Mouse (Mus musculus) ES-CJ7 (cell line): Measurements from ENCODE around the gene Fmod.
A peak's percentile ranks its signal among the peaks of the same experiment; 100 is the strongest.

Source experiments
- DNase-seq: peaks from one replicate; pipeline ENCODE4 v3.0.0; 2011; ENCODE audit warnings: low read depth, low spot score

Fmod gene

DNA sequence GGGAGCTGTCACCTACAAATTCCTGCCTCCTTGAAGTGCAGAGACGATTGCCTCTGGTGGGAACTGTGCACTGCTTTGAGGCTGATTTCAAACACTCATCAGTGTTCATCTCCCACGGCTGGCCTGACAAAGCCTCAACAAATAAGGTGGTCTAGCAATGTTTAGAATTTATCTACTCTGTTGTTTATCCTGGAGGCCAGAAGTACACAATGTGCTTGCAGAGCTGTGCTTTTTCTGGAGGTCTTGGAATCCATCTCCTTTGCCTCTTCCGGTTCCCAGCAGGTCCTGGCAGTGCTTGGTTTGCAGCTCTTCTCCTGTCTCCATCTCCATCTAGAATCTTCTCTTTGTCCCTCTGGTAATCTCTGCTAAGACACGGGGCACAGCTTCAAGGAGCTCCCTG, 19.2 kb downstream of the Fmod start:
- DNase-seq = no peak

DNA sequence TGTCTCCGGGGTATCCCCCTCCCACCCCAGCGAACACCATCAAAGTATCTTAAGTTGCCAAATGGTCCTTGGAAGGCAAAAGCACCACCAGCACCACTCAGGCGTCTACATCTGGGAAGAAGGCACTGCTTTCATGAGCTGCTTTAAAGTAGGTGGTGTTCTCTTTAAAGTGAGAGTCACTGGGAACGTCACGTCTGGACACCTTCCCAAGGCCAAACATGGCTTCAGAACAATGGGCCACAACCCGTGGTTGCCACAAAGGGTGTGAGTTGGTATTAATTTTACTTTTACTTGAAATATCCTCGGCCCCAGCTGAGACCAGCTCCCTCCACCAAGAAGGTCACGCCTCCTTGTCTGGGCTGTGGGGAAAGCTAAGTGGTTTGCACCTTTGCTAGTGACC, 20.7 kb downstream of the Fmod start:
- DNase-seq = no peak

DNA sequence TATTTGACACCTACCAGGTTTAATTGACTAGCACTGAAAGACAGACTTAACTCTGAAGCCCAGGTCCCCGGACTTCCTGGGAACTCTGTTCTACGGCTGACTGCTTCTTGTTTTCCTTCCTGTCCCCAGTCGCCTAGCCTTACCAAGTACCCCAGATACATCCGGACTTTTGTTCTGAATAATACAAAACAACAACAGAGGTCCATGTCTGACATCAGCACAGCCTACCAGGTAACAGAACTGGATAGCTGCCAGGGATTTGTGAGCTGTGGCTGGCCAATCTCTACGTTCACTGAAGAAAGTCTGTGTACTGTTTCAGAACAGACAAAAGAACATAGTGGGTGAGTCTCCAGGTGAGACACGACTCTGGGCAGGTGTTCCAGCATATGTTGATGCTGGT, 21.8 kb downstream of the Fmod start:
- no peak for DNase-seq

DNA sequence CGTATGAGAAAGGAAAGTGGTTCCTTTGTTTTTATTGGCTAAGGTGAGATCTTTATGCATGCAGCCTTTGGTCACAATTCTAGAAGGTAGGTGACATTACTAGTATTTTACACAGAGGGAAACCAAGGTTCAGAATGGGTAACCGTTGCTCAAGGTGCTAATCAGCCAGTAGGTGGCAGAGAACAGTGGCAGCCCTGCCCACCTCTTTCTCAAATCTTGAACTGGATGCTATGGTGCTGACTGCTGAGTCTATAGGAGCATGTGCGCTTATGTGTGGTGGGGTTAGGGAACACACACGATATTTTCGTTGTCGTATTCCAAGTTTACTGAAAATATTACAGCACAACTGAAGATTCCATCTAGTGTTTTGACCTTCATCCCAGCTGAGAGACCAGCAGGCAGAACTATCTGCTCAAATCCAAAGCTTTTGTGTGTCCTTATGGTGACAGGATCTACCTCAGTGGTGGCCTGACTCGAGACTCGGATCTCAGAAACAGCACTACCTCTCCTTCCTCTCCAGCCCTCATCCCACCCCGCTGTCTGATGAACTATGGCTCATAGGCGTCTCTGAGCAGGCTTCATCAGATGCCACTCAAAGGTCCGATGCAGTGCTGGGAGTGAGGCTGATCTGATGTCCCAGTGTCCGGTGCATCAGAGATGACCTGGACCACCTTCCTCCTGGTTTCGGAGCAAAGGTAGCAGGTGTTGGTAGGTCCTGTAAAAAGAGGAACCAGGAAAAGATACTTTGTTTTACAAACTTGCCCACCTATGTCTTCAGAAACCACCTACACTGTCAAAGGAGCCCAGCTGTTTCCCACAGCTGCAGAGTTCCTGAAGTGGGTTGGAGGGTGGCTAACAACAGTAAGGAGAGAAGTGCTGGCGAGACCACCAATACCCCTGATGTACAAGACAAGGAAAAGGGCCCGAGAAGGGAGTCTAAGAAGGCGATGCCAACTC, 23.0 kb downstream of the Fmod start:
- DNase-seq = no peak

DNA sequence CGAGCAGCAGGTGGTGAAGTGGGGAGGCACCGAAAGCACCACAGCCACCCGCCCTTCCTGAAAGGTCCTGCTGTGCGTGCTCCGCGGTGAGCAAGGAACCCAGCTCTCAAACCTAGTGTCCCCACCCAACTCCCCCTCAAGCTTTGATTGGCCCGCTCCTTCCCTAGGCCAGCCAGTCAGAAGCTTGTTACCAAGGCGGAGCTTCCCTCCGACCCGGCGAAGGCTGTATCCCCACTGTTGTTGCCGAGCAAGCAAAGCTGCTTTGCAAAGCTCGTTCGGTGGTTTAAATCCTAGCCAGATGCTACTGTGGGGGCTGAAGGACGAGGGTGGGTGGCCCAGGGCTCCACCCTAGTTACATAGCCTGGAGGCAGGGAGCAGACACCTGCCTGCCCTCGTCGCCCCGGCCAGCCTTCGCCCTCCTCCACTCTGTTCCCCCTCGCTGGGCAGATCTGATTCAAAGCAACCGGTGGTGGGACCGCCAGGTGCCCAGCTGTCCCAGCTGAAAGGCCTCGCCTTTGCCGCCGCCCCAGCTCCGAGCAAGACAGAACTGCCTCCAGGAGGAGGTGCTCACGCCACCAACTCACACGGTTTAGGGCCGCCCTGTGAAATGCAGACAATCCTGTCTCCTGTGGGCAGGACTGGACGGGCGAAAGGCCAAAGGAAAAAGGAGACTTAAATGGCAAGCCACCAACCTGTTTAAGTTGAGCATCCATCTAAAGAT, 24.0 kb downstream of the Fmod start:
- DNase-seq = peak; percentile 98

DNA sequence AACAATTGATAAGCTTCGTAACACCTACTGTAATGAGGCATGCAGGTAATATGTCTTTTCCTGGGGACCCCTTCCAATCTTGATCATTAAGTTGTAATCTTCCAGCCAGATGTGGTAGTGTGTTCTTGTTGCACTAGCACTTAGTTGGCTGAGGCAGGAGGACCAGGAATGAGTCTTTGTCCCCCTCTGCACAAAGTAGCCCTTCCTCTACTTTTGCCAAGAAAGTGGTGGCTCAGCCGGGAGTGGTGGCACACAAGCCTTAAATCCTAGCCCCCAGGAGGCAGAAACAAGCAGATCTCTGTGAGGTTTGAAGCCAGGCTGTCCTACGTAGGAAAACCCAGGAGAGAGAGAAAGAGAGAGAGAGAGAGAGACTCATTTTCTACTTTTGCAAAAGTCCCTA, 24.9 kb downstream of the Fmod start:
- no peak for DNase-seq

DNA sequence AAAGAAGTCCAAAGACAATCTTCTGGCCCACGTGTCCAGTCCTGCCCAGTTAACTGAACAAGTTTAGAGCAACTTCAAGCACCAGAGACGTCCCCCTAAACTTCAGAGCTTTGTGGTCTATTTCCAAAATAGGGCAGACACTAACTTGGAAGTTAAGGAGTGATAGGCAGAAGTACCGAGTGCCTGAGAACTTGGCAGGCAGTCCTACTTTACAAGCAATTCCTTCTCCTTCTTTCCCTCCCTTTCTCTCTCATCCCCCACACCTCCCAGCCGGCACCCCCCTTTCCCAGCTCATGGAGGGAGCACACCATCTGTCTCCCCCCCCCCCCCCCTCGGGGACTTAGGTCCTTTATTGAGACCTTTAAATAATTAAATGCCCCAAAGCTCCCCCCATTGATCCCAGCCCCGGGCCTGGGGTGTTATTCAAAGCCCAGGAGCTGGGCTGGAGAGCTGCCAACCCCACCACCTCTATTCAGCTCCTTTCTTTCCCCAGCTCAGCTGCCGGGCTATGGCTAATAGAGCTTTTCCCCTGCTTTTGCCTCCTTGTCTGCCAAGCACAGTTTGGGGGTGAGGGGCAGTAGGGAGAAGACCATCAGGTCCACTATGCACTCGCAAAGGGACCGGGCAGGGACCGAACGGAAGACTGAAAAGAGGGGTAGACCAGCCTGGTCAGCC, 25.5 kb downstream of the Fmod start:
- no peak for DNase-seq

DNA sequence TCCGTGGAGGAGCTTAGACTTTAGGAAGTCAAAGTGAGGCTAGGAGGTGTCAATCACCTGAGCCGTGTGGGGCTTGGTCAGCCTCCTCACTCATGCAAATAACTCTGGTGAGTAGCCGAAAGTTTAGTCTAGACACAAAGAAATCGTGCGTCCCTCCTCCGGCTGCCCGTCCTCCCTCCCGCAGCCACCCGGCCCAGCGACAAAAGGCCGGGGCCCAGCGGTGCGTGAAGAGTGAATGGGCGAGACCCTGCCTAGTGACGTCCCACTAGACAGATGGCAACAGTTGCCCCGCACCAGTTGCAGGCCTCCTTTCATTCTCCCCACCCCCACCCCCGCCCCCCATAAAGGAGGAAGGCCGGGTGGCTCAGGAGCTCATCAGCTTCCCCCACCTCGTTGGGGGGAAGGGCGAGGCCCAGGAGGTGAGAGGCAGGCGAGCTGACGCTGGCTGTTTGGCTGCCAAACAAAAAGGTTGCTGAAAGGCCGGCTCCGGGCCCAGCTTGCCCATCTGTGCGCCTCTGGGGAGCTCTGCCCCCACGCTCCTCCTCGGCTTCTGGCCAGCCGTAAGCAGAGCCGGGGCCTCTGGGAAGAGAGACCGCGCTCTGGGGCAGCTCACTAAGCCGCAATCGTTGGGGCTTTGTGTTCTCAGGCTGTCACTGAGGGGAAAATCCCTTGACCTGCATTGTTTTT, 26.2 kb downstream of the Fmod start:
- peak; percentile 88 for DNase-seq

DNA sequence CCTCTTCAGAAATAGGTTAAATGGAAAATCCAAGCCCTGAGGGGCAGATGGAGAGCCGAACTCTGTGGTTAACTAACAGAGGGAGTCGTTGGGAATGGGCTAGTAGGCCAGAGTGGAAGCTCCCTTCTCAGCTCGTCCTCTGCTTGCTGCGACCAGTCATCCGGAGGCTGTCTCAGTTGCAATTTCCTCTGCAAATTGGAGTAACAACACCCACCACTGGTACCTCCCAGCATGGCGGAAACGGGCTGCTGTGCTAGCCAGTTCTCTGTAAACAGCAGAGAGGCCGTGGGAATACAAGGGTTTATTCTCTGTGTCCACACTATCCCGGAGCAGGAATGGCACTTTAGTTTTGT, 26.7 kb downstream of the Fmod start:
- DNase-seq = no peak

DNA sequence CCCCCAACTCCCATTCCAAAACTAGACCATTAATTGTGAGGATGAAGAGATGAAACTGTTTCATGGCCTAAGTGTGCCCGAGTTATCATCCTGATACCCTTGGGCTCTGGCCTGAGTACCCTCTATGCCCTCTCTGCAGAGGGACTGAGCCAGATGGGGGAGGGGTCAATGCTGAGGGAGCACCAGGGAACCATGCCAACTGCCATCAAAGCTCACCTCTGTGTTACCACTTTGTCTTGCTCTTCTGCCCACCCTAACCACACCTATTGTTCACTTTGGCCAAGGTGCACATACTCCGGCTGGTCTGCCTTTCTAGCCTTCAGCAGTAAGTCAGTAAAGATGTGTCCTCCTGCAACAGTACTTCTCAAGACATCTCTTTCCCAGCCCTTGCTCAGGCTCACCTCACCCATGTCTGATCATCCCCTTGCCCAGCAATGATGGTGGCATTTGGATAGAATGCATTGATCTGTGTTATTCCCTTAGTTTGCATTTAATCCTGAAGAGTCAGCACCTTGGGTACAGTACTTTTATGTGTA, 27.3 kb downstream of the Fmod start:
- DNase-seq = no peak

DNA sequence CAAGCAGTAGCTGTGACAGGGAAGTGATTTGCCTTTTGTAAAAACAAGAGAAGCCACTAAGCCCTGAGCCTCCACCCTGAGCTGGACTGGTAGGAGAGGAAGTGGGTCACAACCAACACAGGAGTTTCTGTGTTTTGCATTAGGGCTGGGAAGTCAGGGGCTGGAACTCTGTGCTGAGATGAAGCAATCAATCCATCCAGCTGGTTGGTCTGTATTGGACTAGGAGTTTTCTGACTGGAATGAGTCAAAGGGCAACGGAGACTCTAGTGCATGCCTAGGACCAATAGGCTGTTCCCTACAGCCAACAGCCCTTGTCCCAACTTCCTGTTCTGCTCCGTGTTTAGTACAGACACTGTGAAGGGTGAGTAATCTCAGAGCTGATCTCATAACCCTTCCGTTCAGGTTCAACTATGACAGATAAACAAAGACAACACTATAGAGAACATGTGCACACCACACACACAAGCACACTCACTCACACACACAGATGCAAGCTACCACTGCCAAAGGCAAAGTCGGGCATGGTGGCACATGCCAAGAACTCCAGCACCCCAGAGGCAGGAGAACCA, 28.3 kb downstream of the Fmod start:
- no peak for DNase-seq

DNA sequence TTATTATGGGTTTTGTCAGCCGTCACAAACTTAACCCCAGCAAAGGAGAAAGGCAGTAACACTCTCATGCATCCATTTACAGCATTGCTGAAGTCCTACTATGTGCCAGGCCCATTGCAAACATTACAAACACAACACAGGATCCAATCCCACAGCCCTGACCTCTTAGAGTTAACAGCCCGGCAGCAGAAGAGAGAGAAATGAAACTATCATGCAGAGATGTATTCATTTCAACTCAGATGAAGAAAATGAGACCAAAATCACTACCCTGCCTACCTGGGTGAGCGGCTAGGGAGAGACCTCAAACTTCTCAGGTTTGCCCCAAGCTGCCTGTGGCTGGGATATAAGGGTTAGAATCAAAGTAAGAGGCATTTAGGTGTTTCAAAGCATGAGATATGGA, 29.5 kb downstream of the Fmod start:
- no peak for DNase-seq

DNA sequence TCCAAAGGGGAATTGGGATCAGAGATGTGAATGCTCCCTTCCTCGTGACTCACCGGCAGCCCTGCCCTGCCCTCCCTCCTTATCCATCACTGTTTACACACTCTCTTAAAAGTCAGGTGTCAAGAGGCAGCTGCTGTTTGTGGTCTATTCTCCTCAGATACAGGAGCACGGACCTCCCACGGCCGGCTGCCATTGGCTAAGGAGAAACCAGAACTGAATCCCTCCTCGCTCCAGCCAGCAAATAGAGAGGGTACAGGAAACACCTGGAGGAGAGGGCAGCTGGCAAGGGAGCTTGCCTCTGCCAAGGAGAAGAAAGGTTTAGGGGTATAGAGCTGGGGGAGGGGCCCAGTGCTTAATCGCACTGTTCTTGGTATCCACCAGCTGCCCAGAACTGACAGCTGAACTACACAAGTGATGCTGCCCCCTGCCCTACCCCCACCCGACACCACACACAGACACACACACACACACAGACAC, 30.1 kb downstream of the Fmod start:
- no peak for DNase-seq

DNA sequence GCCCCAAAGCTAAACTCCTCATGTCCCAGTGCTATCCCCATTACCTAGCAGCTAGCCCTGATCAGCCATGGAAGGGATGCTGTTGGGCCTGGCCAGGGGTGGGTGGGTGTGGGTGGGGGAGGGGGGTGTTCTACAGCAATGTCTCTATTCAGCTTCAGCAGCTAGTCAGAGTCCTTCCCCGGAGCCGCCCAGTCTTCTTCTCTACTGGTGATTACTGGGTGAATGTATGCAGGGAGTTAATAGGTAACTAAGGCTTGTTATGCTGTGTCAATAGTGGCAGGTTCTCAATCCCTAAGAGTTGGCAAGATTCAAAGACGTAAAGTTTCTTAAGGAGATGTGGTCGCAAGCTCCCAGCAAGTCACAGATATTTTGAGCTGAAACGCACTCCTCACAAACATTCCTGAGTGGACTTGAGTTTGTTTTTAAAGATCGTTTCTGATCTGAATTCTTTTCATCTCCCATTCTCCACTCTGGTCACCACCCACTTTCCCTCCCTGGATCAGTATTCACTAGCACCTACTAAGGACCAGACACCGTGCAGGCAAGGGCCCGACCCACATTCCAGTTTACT, 33.1 kb downstream of the Fmod start:
- DNase-seq = no peak

DNA sequence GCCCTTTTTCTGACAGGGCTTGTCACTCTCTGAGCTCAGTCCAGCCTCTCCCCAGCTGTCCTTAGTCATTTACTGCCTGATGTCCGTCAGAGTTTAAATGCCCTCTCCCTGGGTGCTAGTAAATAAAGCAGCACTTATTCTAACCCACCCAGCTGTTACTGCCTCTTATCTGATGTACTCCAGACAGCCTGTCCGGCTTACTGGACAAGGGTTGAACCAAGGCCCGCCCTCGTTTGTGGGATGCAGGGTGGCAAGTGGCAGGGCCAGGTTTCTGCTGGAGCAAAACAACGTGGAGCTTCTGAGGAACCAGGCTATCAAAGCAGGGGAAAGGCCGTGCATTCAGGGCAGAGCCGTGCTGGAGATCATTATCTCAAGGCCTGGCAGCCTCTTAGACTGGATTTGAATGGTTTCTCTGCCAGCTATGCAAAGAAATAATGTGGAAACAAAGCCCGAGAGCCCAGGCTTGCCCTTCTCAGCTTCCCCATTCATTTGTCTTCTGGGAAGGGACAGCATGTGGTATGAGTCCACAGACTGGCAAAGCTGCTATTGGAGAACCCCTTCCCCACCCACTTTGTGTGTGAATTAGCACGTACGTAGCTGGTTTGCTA, 34.5 kb downstream of the Fmod start:
- no peak for DNase-seq

DNA sequence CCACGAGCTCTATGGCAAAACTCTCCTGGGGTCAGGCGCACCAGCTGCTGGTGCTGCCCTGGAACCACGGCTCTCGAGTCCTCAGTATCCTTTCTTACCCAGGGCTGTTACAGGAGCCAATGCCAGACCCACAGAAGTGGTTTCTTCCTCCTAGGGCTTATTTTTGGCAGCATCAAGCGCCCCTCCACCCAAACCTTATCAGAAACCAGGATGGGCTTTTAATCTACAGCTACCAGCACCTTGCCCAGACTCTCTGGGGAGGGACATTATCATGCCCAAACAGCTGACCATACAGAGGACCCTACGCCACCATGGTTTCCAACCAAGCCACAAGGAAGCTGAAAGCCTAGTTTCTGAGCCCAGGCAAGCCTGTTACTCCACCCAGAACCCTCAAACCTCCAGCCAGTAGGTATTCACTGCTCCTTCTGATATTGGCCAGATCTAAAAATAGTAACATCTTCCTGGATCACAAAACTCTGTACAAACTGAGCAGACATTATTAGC, 36.1 kb downstream of the Fmod start:
- DNase-seq = no peak

DNA sequence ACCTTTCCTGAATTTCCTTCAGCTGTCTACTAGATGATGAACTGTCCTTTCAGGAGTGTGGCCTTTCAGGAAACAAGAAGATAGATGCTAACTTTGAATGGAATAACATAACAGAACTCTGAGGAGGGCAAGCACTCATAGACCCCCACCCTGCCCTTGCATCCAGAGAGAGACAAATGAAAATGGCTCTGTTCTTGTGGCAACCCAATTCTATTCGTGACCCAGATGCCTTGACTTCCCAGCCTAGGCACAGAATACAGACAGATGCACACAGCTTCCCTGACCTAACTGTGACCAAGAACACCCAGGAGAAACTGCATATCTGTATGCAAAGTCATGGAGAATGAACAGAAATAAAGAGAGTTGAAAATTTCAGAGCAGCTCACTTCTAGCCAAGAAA, 36.6 kb downstream of the Fmod start:
- DNase-seq = no peak

DNA sequence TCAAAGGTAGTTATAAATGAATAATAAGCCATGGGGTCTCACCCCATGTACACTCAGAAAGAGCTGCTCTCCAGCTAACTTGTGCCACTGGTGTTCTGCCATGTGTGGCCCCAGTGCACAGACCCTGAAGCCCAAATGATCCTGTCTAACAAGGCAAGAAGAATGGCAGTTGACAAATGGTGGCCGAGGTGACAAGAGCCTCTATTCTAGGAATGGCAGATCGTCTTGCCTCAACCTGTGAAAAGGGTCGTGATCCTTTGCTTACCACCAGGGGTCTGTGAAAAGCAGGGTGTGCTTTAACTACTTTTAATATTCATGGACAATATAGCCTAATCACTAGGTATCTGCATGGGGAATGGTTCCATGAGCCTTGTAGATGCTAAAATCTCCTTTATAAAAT, 37.1 kb downstream of the Fmod start:
- DNase-seq = no peak

DNA sequence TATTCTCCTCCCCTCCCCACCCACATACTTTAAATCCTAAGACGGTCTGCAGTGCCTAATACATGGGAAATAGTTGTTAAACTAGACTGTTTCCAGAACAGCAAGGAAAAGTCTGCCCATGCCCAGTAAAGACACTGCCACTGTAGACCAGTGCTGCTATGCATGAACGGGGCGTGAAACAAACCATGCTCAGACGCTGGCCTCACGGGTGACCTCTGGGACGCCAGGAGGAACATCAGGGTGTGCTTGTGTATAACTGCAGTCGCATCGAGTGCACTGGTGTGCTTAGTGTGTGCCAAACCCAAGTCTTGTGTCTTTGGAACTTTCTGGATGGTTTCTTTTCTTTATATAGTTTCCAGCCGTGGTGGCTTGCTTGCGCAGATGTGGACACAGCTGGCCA, 37.6 kb downstream of the Fmod start:
- no peak for DNase-seq

DNA sequence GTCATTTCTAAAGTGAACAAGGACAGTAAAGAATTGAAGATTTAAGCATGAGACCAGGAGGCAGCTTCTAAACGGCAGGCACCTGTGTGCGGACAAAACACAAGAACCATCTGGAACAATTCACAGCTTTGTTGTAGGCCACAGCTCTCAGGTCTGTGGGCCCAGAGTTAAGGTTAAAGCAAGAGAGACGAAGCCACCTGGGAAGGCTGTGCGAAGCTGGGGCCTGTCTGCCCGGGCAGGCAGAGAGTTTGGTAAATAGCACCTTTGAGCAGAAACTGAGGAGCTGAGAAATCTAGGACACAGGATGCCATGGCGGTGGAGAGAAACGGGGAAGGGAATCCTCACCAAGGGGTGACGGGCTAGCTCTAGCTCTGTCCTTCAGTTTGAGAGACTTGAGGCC, 38.5 kb downstream of the Fmod start:
- DNase-seq = no peak
